Mouse (Mus musculus) heart, postnatal 36 days (tissue): ENCODE measurements around the gene Ndufaf2. TPM values are rescaled to one million over a fixed set of nuclear protein-coding genes. Genes with fewer than 3 reads are reported as not detected.

ENCODE experiments used
- DNase-seq, 2 experiments: peaks; one replicate each; pipeline ENCODE4 v3.0.0; 2021 to 2022
- intact Hi-C: fragments of 180-260 bp; cut with DNase I; formaldehyde crosslinking; loops from one replicate; pipeline ENCODE4 v1.15.1; 2025
- total RNA-seq, 2 experiments: library from RNA; stranded (reverse); gene quantifications; 2 replicates each; pipeline ENCODE4 v1.2.3; 2021

The Ndufaf2 gene
- total RNA-seq, 2 experiments from 2014 or later: 23.1 to 30.4 TPM

DNA sequence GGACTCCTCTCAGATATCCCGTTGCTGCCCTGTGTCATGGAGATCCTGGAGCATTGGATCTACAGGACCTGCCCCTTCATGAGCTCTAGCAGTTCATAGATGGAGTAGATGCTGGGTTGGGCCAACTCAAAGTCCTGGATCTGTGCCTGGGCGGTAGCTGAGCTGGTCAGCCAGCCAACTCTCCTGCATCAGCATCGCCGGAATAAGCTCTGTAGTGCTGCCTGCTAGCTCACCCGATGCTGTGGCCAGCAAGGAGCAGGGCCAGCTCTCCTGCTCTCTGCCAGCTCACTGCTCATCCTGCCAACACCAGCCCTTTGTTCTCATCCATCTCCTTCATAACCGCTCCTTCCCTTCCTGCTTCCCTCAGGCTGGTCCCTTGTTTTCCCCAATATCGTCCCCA is 62.8 kb downstream of the Ndufaf2 start:
- intact Hi-C loops: no loop called here
- peak; percentile 28 to 42 for DNase-seq

DNA sequence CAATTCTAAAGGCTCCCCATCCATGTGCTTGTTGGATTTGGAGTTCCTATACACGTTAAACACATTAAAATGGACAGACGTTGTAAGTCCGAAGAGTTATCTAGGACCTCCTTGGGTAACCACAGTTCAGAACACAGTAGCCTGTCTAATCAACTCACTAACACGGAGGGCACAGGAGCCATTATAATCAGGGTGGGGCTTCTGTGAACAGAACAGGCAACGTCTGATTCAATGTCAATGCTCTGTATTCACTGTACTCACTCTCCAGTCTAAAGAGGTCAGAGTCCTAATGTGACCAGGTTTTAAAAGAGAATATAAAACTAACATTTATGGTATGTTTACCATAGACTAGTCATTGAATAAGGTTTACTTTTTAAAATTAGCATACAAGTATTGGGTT is 63.7 kb downstream of the Ndufaf2 start:
- intact Hi-C loops: no loop called here
- no peak for DNase-seq

DNA sequence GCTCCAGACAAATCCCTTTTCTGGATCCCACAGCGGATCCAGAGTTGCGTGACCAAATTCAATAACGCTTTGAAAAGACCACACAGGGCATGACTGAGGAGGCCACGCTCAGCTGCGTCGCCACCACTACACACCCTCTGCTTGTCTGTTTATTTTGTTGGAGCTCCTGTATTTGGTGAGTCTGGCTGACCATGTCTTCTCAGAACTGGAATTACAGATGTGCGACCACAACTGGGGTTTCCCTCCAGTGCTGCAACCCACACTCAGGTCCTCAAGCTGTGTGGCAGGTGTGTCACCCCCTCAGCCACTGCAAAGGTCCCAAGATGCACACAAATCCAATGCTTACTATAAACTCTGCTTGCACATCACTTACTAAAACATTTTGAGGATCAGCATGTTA is 66.1 kb downstream of the Ndufaf2 start:
- intact Hi-C loops: no loop called here

DNA sequence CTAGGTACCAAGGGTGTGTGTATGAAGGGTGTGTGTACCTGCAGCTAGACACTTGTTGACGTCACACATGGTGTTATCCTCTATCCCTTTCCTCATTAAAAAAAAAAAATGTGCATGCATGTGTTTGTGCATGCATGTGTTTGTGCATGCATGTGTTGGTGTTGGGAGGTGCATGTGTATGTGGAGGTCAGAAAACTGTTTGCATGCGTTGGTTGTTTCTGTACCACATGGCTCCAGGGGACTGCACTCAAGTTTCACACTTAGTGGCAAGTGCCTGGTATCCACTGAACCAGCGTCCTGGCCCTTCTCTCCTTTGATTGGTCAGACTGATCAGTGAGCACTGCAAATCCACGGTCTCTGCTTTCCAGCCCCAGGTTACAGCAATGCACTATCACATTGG is 71.7 kb downstream of the Ndufaf2 start:
- intact Hi-C loops: no loop called here
- no peak for DNase-seq

More for the DNA sequence above, 66.1 kb downstream of the Ndufaf2 start:
- DNase-seq: no peak

DNA sequence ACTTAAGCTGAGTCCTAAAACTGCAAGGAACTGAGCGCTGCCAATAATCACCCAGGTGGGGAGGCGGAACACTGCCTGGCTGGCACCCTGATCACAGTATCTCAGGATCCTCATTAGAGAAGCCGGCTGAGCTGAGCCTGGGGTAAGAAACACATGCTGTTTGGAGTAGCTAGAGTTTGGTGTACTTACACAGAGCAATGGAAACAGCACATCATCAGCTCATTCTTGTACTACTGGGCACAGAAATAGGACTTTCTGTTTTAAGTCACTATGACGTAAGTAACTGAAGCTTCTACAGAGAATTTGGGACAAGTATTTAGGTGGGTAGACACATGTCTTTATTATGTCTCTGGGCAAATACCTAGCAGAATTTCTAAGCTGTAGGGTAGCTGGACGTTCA is 72.4 kb downstream of the Ndufaf2 start:
- no peak for DNase-seq
- intact Hi-C loops: no loop called here

DNA sequence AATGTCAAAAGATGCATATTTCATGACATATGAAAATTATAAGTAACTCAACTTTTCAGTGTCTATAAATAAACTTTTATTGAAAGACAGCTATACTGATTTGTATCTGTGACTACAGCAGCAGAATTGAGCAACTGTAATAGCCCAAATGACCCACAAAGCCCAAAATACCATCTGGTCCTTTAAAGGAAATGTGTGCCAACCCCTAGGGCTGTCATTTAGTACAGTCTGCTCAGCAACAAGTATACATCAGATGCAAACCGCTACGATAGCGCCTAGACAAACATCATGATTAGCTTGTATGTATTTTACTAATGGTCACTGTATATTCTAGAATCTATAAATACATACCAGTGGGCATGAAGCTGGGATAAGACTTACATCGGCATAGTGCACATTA is 74.3 kb downstream of the Ndufaf2 start:
- intact Hi-C loops: no loop called here
- no peak for DNase-seq

DNA sequence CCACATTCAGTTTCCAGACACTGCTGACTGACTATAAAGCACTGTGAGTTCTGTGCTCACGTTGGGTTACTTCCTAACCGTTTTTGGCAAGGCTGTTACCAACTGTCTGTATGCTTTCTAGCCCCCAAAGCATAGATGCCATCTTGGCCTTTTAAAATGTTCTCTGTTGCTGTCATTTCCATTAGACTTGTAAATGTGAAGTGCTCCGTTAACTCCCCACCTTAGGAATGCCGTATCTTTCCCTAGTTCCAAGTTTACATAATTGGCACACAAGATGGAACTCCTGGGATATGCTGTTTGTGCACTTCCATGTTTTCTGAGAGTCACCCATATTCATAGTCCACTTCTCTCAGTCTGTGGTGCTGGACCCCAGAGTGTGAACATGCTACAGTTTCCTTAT is 80.5 kb downstream of the Ndufaf2 start:
- intact Hi-C loops: no loop called here

DNA sequence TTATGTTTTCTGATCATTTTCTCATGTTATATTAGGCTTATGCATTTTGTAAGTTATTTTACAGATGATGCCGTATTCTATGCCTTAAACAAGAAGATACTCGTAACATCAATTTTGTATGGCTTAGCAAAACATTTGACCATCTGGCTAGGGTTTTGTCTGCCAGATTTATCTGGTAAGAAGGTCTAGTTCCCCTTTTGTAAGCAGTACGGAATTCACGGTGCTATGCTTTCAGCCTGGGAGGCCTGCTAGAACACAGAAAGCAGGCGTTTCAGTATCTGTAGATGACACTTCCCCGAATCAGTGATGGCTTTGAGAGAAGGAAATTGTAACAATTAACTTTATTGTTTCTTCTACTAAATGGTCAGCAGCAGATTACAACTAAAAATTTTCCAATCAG is 80.9 kb downstream of the Ndufaf2 start:
- no peak for DNase-seq
- intact Hi-C loops: no loop called here

More for the DNA sequence above, 80.5 kb downstream of the Ndufaf2 start:
- DNase-seq: no peak

DNA sequence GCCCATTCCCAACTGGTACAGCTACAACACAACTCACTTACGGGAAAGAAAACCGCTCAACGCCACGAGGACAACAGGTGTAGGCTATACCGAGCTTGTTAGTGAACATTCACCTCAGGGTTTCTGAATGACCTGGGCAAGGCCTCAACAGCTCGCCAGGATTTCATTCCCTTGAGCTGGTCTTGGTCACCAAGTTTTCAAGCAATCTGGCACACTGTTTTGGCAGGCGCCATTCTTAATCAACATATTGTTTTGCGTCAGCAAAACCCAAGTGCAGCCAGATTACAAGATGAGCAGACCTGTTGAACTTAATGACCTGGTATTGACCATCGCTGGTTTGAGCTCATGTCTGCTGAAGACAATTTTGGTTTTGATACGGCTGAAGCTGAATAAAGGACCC is 88.3 kb downstream of the Ndufaf2 start:
- no peak for DNase-seq
- intact Hi-C loops: no loop called here

DNA sequence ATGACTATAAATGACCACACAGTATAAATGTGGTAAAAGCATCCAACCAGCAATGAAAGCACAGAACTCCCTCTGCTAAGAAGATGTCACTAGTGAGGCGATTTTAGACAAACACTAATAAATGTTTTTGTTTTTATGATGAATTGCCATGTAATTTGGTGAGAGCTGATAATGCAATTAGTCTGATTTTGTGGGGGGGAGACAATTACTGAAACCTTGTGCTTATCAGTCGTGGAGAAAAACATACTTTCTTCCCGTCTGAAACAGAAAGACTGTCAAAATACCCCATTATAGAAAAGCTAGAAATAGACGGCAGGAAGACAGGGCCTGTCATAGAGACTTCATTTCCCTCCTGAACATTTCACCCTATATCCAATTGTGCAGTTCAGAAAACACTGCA is 89.3 kb downstream of the Ndufaf2 start:
- intact Hi-C loops: no loop called here

DNA sequence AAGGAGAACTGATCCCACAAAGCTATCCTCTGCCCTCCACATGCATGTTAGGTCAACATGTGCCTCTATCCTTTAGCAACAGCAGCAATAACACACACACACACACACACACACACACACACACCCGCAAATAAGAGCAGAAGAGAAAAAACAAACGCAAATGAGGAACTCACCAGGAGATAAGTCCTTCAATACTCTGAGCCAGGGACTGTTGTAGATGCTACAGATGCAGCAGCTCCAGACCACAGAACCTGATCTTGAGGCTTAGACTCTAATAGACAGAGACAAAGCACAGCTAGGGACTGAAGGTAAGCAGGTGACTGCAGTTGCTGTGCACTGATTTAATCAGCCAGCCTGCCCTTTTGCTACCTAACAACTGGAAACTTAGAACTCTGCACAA is 92.4 kb downstream of the Ndufaf2 start:
- intact Hi-C loops: no loop called here

More for the DNA sequence above, 89.3 kb downstream of the Ndufaf2 start:
- no peak for DNase-seq

DNA sequence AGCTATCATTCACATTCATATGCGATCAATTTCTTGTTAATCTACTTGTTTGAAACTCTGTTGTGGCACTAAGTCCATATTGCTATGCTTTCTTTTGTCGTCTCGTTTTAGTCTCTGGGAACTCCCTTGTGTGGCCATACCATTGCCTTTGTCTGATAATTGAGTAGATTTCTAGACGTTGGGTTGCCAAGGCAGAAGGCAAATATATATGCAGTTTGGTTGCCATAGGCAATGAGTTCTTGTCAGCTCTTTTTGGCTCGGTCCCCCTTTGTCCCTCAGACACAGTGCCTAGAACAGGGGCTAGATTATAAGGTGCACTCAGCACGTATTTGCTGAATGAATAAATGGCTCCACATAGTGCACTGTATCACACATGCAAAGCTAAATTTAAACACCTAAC is 94.1 kb downstream of the Ndufaf2 start:
- DNase-seq: no peak
- intact Hi-C loops: no loop called here

More for the DNA sequence above, 92.4 kb downstream of the Ndufaf2 start:
- no peak for DNase-seq

DNA sequence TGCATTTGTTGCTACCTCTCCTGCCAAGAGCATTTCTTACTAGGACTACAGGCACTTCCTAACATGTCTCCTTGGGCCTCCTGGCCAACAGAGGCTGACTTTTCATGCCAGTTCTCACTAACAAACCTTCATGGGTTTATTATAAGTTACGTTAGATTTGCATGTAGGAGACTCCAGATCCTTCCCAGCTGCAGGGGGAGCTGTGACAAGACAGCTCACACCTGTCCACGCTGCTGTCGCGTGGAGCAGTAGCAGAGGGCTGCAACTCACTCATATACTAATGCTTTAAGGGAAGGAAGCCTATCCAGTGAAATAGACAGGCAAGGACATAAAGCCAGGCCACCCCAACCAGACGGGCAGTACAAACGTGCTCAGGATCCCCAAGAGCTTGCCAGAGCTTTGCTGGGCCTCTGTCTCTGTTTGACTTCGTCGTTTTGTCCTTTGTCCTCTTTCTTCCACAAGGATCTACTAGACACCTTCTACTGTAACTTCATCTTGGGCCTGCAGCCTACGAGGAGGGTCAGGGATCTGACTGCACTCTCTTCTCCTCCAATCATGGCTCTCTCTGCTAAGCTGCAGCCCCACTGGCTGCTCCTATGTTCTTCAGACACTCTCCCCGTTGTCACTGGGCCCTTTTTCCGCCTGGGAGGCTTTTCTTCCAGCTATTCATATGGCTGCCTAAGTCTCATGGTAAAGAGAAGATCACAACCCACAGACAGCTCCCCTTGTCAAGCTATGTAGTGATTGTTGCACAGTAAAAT is 94.9 kb downstream of the Ndufaf2 start:
- no peak for DNase-seq
- intact Hi-C loops: no loop called here

DNA sequence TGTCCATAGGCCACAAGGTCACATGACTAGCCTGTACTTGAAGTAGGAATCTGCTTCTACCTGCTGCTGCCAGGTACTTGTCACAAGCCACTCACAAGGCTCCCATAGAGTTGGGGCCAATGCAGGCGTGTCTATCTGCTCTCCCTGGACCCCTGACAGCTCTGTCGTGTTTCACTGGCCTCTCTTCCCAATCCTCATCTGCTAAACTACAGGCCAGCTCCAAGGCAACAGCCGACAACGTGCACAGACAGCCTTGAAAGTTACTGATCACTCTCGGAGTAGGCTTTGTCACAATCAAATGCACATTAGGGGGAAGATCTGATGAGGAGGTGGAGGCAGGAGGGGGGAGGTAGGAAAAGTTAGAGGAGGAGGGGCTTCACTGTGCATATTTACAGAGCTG is 95.5 kb downstream of the Ndufaf2 start:
- intact Hi-C loops: no loop called here

DNA sequence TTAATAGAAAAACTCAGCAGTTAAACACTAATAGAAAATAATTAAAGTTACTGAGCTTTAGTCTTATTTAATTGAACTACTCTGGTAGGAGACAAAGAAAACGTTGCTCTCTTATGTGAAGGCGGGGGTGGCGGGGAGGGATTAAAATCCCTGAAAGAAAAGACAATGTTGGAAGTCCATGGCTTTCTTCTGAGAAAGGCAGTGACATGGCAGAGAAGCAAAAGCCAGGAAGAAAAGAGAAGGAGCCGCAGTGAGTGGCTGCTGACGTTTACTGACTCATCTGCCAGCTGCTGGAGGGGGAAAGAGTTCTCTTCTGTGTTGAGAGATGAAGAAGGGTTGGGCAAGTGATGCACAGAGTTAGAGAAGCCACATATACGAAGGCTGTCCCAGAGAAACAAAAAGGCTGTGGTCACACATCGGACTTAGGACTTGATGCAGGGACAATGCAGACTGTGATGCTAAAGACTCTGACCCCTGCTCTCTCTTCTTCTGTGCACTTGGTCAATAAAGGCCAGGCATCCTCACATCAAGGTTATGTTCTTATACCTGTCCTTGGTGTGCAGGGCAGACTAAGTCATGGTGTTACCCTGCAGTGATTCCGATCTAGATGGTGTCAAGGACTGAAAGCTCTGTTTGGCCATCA is 97.4 kb downstream of the Ndufaf2 start:
- intact Hi-C loops: no loop called here
- DNase-seq: no peak

More for the DNA sequence above, 95.5 kb downstream of the Ndufaf2 start:
- no peak for DNase-seq

DNA sequence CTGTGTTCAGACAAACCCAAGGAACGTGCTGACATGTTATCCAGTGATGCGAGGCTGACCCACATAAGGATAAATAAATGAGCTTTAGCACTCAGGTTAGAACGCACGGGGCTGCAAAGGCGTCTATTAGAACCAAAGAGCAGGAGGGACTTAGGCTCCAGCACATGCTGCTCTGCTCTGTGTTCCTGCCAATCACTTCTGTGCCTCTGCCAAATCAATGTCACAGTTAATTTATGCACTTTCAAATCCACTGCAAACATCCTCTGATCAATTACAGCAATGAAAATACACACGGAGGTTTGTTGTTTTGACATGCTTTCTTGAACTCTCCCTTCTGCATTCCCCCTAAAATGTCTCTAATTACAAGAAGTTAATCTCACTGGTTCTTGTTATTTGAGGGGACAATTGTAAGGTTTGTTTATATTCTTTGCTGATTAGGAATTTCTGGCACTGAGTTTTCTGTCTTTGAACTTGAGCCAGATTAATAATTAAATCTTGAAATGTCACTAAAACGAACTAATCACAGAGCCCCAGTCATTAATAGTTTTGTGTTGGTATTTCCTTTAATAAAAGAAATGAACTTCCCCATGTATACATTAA is 98.0 kb downstream of the Ndufaf2 start:
- no peak for DNase-seq
- intact Hi-C loops: no loop called here

DNA sequence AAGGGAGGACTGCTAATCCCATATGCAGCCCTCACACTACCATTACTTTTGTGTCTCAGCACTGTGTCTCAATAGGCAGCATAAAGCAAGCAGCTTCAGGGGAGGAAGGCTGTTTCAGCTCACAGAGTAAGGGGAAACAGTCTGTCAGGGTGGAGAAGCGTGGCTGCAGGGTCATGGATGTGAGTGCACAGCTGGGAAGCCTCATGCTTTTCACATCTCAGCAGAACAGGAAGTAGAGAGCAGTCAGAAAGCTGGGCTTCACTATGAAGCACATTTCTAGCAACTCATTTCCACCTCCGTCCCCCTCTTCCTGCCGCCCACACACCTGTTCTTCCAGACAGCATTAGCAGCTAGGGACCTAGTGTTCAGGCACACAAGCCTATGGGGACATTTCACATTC is 101.5 kb downstream of the Ndufaf2 start:
- intact Hi-C loops: no loop called here

DNA sequence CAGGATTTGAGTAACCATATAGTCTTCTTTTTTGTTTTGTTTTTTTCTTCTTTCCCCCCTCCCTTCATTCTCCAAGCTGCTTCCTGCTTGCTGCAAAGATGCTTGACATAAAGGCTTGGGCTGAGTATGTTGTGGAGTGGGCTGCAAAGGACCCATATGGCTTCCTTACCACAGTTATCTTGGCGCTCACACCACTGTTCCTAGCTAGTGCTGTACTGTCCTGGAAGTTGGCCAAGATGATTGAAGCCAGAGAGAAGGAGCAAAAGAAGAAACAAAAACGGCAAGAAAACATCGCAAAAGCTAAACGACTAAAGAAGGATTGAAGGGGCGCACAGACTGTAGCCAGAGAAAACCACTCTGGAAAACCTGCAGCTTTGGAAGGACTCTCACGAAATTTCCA is 111.1 kb downstream of the Ndufaf2 start:
- no peak for DNase-seq
- intact Hi-C loops: loop anchor here (10.0 kb wide), 2 partner anchors 277 to 1103 kb away; partner anchors contain the start of gene Dimt1

More for the DNA sequence above, 101.5 kb downstream of the Ndufaf2 start:
- DNase-seq: no peak

DNA sequence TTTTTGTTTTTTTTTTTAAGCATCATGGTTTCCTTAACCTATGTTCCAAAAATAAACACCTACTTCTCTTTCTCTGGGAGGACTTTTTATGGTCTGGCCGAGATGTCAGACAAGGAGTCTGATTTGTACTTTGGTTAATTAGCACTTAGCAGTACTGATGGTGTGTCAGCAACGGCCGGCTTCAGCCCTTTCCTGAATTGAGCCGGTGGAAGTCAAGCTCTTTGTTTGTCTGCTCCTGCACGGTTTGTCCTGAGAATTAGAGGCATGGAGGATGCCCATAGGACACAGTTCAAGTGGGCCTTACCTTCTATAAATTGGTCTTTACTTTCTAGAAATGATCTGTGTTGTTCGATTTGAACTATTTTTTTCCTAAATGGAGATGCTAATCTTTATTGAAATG is 111.5 kb downstream of the Ndufaf2 start:
- DNase-seq: no peak
- intact Hi-C loops: loop anchor here (10.0 kb wide), 2 partner anchors 278 to 1102 kb away; partner anchors contain the start of gene Dimt1

DNA sequence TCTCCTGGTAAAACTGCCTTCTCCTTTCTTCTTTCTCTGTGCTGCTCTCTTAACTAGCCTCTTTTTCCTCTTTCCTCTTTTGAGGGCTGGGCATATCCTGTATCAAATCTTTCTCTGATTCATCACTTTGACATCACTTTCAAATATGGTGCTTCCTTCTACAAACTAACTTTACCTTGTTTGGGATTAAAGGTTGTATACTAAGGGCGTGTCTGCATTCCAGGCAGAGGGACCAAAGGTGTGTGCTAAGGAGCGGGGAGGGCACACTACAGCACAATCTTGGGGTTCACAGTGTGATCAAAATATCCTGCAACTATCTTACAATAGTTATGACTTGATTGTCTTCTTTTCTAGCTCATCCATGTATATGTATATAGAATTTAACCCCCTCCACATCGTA is 112.4 kb downstream of the Ndufaf2 start:
- intact Hi-C loops: loop anchor here (10.0 kb wide), 2 partner anchors 279 to 1101 kb away; partner anchors contain the start of gene Dimt1
- DNase-seq: no peak

DNA sequence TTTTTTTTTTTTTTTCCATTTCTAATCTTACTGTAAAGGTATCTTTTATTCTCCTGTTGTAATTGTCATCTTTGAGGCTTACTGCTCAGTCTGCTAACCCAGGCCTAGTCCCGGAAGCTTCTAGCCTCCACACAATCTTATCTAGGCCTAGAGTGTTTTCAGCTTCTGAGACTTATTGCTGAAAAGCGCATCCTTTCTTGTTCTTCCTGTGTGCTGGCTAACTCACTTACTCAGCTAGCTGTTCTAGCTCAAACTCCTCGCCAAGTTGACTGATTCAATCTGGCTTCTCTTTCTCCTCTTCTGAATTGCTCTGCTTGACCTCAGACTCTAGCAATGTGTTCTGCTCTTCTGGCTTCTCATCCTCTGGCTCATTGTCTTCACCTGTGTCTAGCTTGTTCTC is 112.8 kb downstream of the Ndufaf2 start:
- DNase-seq: no peak
- intact Hi-C loops: loop anchor here (2.0 to 10.0 kb wide), 3 partner anchors 107 to 1101 kb away; partner anchors contain the start of gene Dimt1
